Mouse (Mus musculus) limb, embryonic 14.5 days (tissue): Measurements from ENCODE around the gene Srrm4. TPM values are rescaled to one million over a fixed set of nuclear protein-coding genes. Genes with fewer than 3 reads are reported as not detected.

Experiments
- ATAC-seq: fragments of 200-750 bp; cut with Nextera tagmentation; 2 replicates; pipeline ENCODE4 v1.8.0; 2017; ENCODE audit warnings: low read depth, moderate number of reproducible peaks, moderate TSS enrichment; ENCODE audit not compliant: low FRiP score
- DNase-seq: peaks from one replicate; pipeline ENCODE4 v3.0.0-alpha.2; 2015; ENCODE audit warnings: low spot score
- H3K27ac ChIP-seq: fragments of 300-500 bp; sonication (generic); replicated peaks from 2 replicates; pipeline ENCODE4 v1.5.1; 2014; ENCODE audit warnings: low read depth, mild to moderate bottlenecking, low read length, moderate library complexity, mixed read lengths
- H3K27me3 ChIP-seq: fragments of 300-500 bp; sonication (generic); 2 replicates; pipeline ENCODE4 v1.6.1; 2014; ENCODE audit warnings: low read length, mixed read lengths; ENCODE audit not compliant: control insufficient read depth, insufficient read depth
- H3K36me3 ChIP-seq: fragments of 300-500 bp; sonication (generic); 2 replicates; pipeline ENCODE4 v1.6.1; 2014; ENCODE audit warnings: mild to moderate bottlenecking, low read length, moderate library complexity, mixed read lengths; ENCODE audit not compliant: control insufficient read depth, insufficient read depth
- H3K4me1 ChIP-seq: fragments of 300-500 bp; sonication (generic); 2 replicates; pipeline ENCODE4 v1.6.1; 2014; ENCODE audit warnings: antibody characterized with exemption, low read length, mixed read lengths; ENCODE audit not compliant: control insufficient read depth, insufficient read depth
- H3K4me2 ChIP-seq: fragments of 300-500 bp; sonication (generic); replicated peaks from 2 replicates; pipeline ENCODE4 v1.6.1; 2014; ENCODE audit warnings: low read depth, mild to moderate bottlenecking, low read length, moderate library complexity; ENCODE audit not compliant: severe bottlenecking
- H3K4me3 ChIP-seq: fragments of 300-500 bp; sonication (generic); replicated peaks from 2 replicates; pipeline ENCODE4 v1.5.1; 2014; ENCODE audit warnings: low read length
- H3K9ac ChIP-seq: fragments of 300-500 bp; sonication (generic); 2 replicates; pipeline ENCODE4 v1.6.1; 2014; ENCODE audit warnings: mild to moderate bottlenecking, low read depth, low read length, moderate library complexity; ENCODE audit not compliant: severe bottlenecking
- H3K9me3 ChIP-seq: fragments of 300-500 bp; sonication (generic); 2 replicates; pipeline ENCODE4 v1.6.1; 2016; ENCODE audit warnings: low read length; ENCODE audit not compliant: control insufficient read depth
- POLR2A ChIP-seq: fragments of 200-500 bp; IDR thresholded peaks from 2 replicates; pipeline ENCODE4 v1.8.0; 2012; ENCODE audit warnings: inconsistent platforms, mild to moderate bottlenecking, moderate library complexity, borderline replicate concordance; ENCODE audit not compliant: insufficient read depth, insufficient read length; ENCODE audit errors: extremely low read depth
- WGBS: fragments of 180-500 bp; shearing (Covaris S2); extraction: QIAGEN DNeasy Blood & Tissue Kit; methylation state at CpG from one replicate; pipeline ENCODE4 v1.1.7; 2014; 5-methylcytosine and 5-hydroxymethylcytosine counted together
- polyA plus RNA-seq, 2 experiments: library from polyadenylated mRNA; depleted of rRNA in 1 of 2; stranded (reverse) in 1 of 2; unstranded in 1 of 2; fragments of >200 nt; fragmentation: Nextera tagmentation in 1 of 2; extraction: Ambion mirVana in 1 of 2; gene quantifications; 2 replicates each; pipeline versions ENCODE4 v1.2.1 to v1.2.3; 2012 to 2014

The Srrm4 gene
- polyA plus RNA-seq, 2 experiments: 0.44 to 0.80 TPM

- Histone ChIP-seq H3K4me1 (0 out of 2 replicates have a peak, but pooled peaks cover 2% of the 10 kb centered on the region), H3K4me2 (no peak overlapping the region), H3K27me3 (no peaks in the 10 kb centered on the region), H3K36me3 (no peaks in the 10 kb centered on the region), H3K9me3 (no peaks in the 10 kb centered on the region), H3K9ac (no peak overlapping the region), H3K27ac (no peak overlapping the region), H3K4me3 (no peak overlapping the region)
- 57% methylated on average over 4 of the region's 4 CpGs for WGBS
- DNase-seq: no peak
- ATAC-seq: no peak
- TF ChIP-seq POLR2A: no peak
These were observed 105.5 kb downstream of the Srrm4 start for GRCm38 (mm10) chr5:116486135-116486534.

- Histone ChIP-seq H3K9me3 (no peaks in the 10 kb centered on the region), H3K27ac (no peak overlapping the region), H3K9ac (no peak overlapping the region), H3K36me3 (no peaks in the 10 kb centered on the region), H3K27me3 (no peaks in the 10 kb centered on the region), H3K4me2 (no peak overlapping the region), H3K4me1 (0 out of 2 replicates have a peak, but pooled peaks cover 2% of the 10 kb centered on the region), H3K4me3 (no peak overlapping the region)
- WGBS: 23% methylated on average over 5 of the region's 5 CpGs
- ATAC-seq (peak; percentile 34; the same call in 1 of the 2 replicates), DNase-seq (peak; percentile 64)
- TF ChIP-seq POLR2A: no peak
These were observed 106.5 kb downstream of the Srrm4 start for GRCm38 (mm10) chr5:116485069-116485468.

- DNase-seq (no peak), ATAC-seq (no peak)
- H3K9ac ChIP-seq: no peak overlapping the region
- 0 out of 2 replicates have a peak, but pooled peaks cover 2% of the 10 kb centered on the region for H3K4me1 ChIP-seq
- no peak overlapping the region for H3K4me2 ChIP-seq
- no peaks in the 10 kb centered on the region for H3K36me3 ChIP-seq
- H3K27ac ChIP-seq: no peak overlapping the region
- no peaks in the 10 kb centered on the region for H3K9me3 ChIP-seq
- no peak overlapping the region for H3K4me3 ChIP-seq
- no peak for TF ChIP-seq POLR2A
- H3K27me3 ChIP-seq: no peaks in the 10 kb centered on the region
- 94% methylated on average over 9 of the region's 9 CpGs for WGBS
These were observed 107.4 kb downstream of the Srrm4 start for GRCm38 (mm10) chr5:116484236-116484635.

- Histone ChIP-seq H3K4me3 (no peak overlapping the region), H3K9ac (no peak overlapping the region), H3K4me2 (no peak overlapping the region), H3K9me3 (no peaks in the 10 kb centered on the region), H3K27ac (no peak overlapping the region), H3K36me3 (no peaks in the 10 kb centered on the region), H3K4me1 (no peaks in the 10 kb centered on the region), H3K27me3 (no peaks in the 10 kb centered on the region)
- ATAC-seq (no peak), DNase-seq (no peak)
- TF ChIP-seq POLR2A: no peak
- 86% methylated on average over 18 of the region's 18 CpGs for WGBS
These were observed 112.8 kb downstream of the Srrm4 start for GRCm38 (mm10) chr5:116478607-116479371.

GRCm38 (mm10) chr5:116476006-116476405 lies 115.6 kb downstream of the Srrm4 start:
- WGBS: 10% methylated on average over 15 of the region's 15 CpGs
- Histone ChIP-seq H3K4me1 (no peaks in the 10 kb centered on the region), H3K4me3 (no peak overlapping the region), H3K9me3 (no peaks in the 10 kb centered on the region), H3K4me2 (no peak overlapping the region), H3K36me3 (no peaks in the 10 kb centered on the region), H3K27ac (no peak overlapping the region), H3K9ac (no peak overlapping the region), H3K27me3 (no peaks in the 10 kb centered on the region)
- peak; percentile 73 for DNase-seq
- no peak for TF ChIP-seq POLR2A
- peak; percentile 50; the same call in 1 of the 2 replicates for ATAC-seq
